Mouse (Mus musculus) induced T-regulatory cell, adult 2 months (primary cell): ENCODE measurements around the gene 4933415A04Rik.

ENCODE experiments used
- DNase-seq: peaks from one replicate; pipeline ENCODE4 v3.0.0-alpha.2; 2012; ENCODE audit warnings: low read depth

Gene 4933415A04Rik

GRCm38 (mm10) chr11:43632566-43632965, 45.7 kb downstream of the 4933415A04Rik start:
- no peak for DNase-seq

- DNase-seq = no peak
Observed at GRCm38 (mm10) chr11:43633165-43633564, 46.3 kb downstream of the 4933415A04Rik start.

- no peak for DNase-seq
Observed at GRCm38 (mm10) chr11:43633658-43634401, 47.0 kb downstream of the 4933415A04Rik start.

GRCm38 (mm10) chr11:43636761-43637160, 49.9 kb downstream of the 4933415A04Rik start:
- DNase-seq = no peak

- no peak for DNase-seq
Observed at GRCm38 (mm10) chr11:43638486-43638885, 51.6 kb downstream of the 4933415A04Rik start.
